Mouse (Mus musculus): ENCODE measurements around the gene Iqcc. TPM values are rescaled to one million over a fixed set of nuclear protein-coding genes. Genes with fewer than 3 reads are reported as not detected.

The Iqcc gene
- polyA plus RNA-seq, 1 experiment: 10.8 TPM

DNA sequence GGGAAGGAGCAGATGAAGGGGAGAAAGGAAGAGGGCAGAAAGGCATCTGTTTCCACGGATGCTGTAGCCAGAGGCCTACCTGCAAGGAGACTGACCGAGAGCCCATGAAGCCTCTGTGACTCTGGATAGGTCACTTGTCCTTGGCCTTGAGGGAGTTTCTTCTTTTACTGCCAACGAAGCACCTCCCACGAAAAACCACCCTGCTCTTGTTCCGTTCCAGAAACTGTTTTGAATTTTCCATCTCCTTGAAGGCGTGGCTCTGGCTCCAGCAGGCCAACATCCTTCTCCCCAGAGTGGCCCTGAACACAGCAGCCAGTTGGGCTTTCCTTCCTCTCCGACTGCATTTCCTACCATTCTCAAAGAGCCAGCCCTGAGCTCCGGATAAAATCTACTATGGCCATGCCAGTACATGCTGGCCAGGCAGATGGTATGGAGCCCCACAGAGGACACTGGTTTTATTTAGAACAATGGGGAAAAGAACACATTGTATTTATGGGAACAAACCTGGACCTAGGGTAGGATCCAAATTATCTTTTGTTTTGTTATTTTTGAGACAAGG, 2.5 kb upstream of the Iqcc start:
- H3K4me3 ChIP-seq (ENCODE audit: insufficient read depth, poor library complexity, severe bottlenecking): no peak overlapping the region
- H3K27me3 ChIP-seq (ENCODE audit: control insufficient read depth, insufficient read depth, insufficient read length): no peaks in the 10 kb centered on the region
- TF ChIP-seq CTCF (IDR thresholded peaks at IDR 0.05; ENCODE audit: control insufficient read depth, insufficient read depth, insufficient read length): no peak
- TF ChIP-seq USF1 (IDR thresholded peaks at IDR 0.05; ENCODE audit: low read depth): no peak
- no peak for TF ChIP-seq CEBPB (IDR thresholded peaks at IDR 0.05; ENCODE audit: low read depth)
- no peak for TF ChIP-seq MYOD1 (IDR thresholded peaks at IDR 0.05; ENCODE audit: control insufficient read depth, insufficient read length, low read depth)
- TF ChIP-seq MAX (IDR thresholded peaks at IDR 0.05): no peak
- peaks cover 12% of the 10 kb centered on the region for H3K36me3 ChIP-seq (ENCODE audit: control insufficient read depth, insufficient read depth)
- H3K79me3 ChIP-seq (ENCODE audit: low read depth): peaks cover 4% of the 10 kb centered on the region
- H3ac ChIP-seq (ENCODE audit: control insufficient read depth, insufficient read length, low read depth): no peak overlapping the region
- peaks cover 8% of the 10 kb centered on the region for H3K79me2 ChIP-seq (ENCODE audit: control insufficient read depth, insufficient read depth)

DNA sequence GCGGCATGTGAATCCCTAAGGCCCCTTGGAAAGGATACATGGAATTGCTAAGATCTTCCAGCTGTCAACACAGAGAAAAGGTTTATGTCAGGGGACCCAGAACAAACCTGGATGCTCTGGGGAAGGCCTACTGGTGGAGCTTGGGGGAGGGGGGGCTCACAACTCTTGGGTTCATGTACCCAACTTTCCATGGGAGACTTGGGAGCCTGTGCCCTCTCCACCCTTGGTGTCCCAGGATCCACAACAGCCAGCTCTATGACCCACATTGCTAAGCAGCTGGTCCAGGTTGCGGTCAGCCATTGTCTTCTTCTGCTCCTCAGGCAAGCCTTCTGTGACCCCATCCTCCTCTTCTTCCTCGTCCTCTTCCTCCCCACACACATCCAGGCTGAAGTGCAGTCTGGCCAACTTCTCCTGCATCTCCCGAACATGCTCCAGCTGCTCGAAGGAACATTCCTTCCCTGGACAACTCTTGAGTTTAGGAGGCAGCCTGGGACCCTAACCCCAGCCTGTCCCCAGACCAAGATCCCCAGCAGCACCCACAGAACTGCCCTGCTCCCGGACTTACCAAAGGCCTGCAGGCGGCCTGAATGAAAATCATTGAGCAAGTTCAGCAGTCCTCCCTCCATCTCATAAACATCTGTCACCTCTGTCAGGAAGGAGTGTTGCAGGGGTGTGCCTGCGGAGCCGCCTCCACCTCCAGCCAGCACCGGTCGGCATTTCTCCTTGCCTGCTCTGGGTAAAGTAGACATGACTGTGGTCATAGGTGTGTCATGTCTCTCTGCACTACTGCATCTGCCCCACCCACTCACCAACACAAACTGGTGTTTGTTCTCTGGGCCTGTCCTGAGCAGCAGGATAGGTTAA, 1.8 kb upstream of the Iqcc start:
- Histone ChIP-seq H3K27me3 (ENCODE audit: control insufficient read depth, insufficient read depth, insufficient read length) (no peaks in the 10 kb centered on the region), H3K79me3 (ENCODE audit: low read depth) (peaks cover 4% of the 10 kb centered on the region), H3K4me3 (ENCODE audit: insufficient read depth, poor library complexity, severe bottlenecking) (no peak overlapping the region), H3K36me3 (ENCODE audit: control insufficient read depth, insufficient read depth) (peaks cover 12% of the 10 kb centered on the region), H3ac (ENCODE audit: control insufficient read depth, insufficient read length, low read depth) (no peak overlapping the region), H3K79me2 (ENCODE audit: control insufficient read depth, insufficient read depth) (peaks cover 8% of the 10 kb centered on the region)
- TF ChIP-seq CTCF (IDR thresholded peaks at IDR 0.05; ENCODE audit: control insufficient read depth, insufficient read depth, insufficient read length) (no peak), MYOG (IDR thresholded peaks at IDR 0.05; ENCODE audit: control insufficient read depth, extremely low read depth, insufficient read length) (no peak), MAX (IDR thresholded peaks at IDR 0.05) (no peak), CEBPB (IDR thresholded peaks at IDR 0.05; ENCODE audit: low read depth) (no peak), USF1 (IDR thresholded peaks at IDR 0.05; ENCODE audit: low read depth) (no peak), MYOD1 (IDR thresholded peaks at IDR 0.05; ENCODE audit: control insufficient read depth, insufficient read length, low read depth) (no peak), FOSL1 (IDR thresholded peaks at IDR 0.05; ENCODE audit: insufficient read depth, low read length, poor library complexity, severe bottlenecking) (no peak)

DNA sequence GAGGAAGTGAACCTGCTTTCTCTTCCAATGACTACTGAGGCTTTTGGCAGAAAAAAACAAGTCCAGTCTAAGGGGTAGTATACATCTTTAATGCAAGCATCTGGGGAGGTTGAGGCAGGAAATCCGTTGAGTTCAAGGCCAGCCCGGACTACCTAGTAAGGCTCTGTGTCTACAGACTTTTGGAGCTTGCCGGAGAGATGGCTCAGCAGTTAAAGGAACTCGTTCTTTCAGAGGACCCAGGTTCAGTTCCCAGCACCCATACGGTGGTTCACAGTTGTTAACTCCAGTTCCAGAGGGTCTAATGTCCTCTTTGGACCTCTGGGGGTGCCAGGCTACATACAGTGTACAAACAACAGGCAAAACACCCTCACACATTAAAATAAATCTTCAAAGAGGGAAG, 868 bp downstream of the Iqcc start:
- H3K79me2 ChIP-seq (ENCODE audit: control insufficient read depth, insufficient read depth): peaks cover 8% of the 10 kb centered on the region
- H3K27me3 ChIP-seq (ENCODE audit: control insufficient read depth, insufficient read depth, insufficient read length): no peaks in the 10 kb centered on the region
- peaks cover 12% of the 10 kb centered on the region for H3K36me3 ChIP-seq (ENCODE audit: control insufficient read depth, insufficient read depth)
- no peak overlapping the region for H3ac ChIP-seq (ENCODE audit: control insufficient read depth, insufficient read length, low read depth)
- TF ChIP-seq CTCF (IDR thresholded peaks at IDR 0.05; ENCODE audit: control insufficient read depth, insufficient read depth, insufficient read length) (no peak), MAX (IDR thresholded peaks at IDR 0.05) (no peak), FOSL1 (IDR thresholded peaks at IDR 0.05; ENCODE audit: insufficient read depth, low read length, poor library complexity, severe bottlenecking) (no peak), USF1 (IDR thresholded peaks at IDR 0.05; ENCODE audit: low read depth) (no peak), CEBPB (IDR thresholded peaks at IDR 0.05; ENCODE audit: low read depth) (no peak), MYOG (IDR thresholded peaks at IDR 0.05; ENCODE audit: control insufficient read depth, extremely low read depth, insufficient read length) (no peak), MYOD1 (IDR thresholded peaks at IDR 0.05; ENCODE audit: control insufficient read depth, insufficient read length, low read depth) (no peak)
- peak overlapping the region; percentile 63 for H3K4me3 ChIP-seq (ENCODE audit: insufficient read depth, poor library complexity, severe bottlenecking)
- peaks cover 4% of the 10 kb centered on the region for H3K79me3 ChIP-seq (ENCODE audit: low read depth)

DNA sequence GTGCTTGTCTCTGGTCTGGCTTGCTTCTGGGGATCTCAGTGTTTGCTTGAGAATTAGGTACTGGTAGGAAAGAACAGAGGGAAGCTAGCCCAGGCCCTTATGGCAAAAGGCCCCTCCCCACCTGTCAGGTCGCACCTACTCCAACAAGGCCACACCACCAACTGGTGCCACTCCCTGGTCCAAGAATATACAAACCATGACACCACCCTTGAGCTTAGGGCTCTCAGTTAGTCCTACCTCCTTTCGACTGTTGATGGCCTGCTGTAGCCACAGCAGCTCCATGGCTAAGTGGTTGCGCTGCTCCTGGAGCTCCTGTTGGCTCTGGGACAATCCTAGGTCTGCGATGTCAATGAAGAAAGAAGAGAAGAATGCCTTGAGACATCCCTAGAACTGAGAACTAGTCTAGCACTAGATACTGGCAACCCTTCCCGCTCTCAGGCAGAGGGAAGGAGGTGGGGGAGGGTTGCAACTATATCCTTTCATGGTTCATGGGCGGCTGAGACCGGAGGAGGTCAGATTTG, 1.7 kb downstream of the Iqcc start:
- no peak overlapping the region for H3ac ChIP-seq (ENCODE audit: control insufficient read depth, insufficient read length, low read depth)
- H3K79me2 ChIP-seq (ENCODE audit: control insufficient read depth, insufficient read depth): peaks cover 8% of the 10 kb centered on the region
- peaks cover 12% of the 10 kb centered on the region for H3K36me3 ChIP-seq (ENCODE audit: control insufficient read depth, insufficient read depth)
- no peak overlapping the region for H3K4me3 ChIP-seq (ENCODE audit: insufficient read depth, poor library complexity, severe bottlenecking)
- no peak for TF ChIP-seq CTCF (IDR thresholded peaks at IDR 0.05; ENCODE audit: control insufficient read depth, insufficient read depth, insufficient read length)
- TF ChIP-seq FOSL1 (IDR thresholded peaks at IDR 0.05; ENCODE audit: insufficient read depth, low read length, poor library complexity, severe bottlenecking): no peak
- no peak for TF ChIP-seq MYOD1 (IDR thresholded peaks at IDR 0.05; ENCODE audit: control insufficient read depth, insufficient read length, low read depth)
- no peak for TF ChIP-seq USF1 (IDR thresholded peaks at IDR 0.05; ENCODE audit: low read depth)
- TF ChIP-seq MYOG (IDR thresholded peaks at IDR 0.05; ENCODE audit: control insufficient read depth, extremely low read depth, insufficient read length): no peak
- no peak for TF ChIP-seq CEBPB (IDR thresholded peaks at IDR 0.05; ENCODE audit: low read depth)
- no peak for TF ChIP-seq MAX (IDR thresholded peaks at IDR 0.05)
- no peaks in the 10 kb centered on the region for H3K27me3 ChIP-seq (ENCODE audit: control insufficient read depth, insufficient read depth, insufficient read length)
- peaks cover 4% of the 10 kb centered on the region for H3K79me3 ChIP-seq (ENCODE audit: low read depth)

DNA sequence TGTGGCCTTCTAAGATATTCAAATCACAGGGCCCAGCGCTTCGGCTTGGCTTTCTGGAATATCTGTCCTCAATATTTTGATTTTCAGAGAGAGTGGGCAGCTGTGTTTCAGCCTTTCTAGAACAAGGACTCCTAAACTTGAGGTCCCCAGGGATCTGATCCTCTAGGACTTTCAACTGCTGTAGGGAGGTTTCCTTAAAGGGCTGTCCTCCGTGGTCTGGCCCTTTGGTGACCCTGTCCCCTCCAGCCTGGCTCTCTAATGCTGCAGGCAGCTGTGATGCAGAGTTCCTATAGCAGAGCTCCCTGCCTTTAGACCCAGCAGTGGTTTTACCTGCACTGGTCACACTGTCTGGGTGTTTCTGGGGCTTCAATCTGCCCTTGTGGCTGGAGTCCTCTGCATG, 2.3 kb downstream of the Iqcc start:
- H3K4me3 ChIP-seq (ENCODE audit: insufficient read depth, poor library complexity, severe bottlenecking): no peak overlapping the region
- no peaks in the 10 kb centered on the region for H3K27me3 ChIP-seq (ENCODE audit: control insufficient read depth, insufficient read depth, insufficient read length)
- peaks cover 4% of the 10 kb centered on the region for H3K79me3 ChIP-seq (ENCODE audit: low read depth)
- peaks cover 8% of the 10 kb centered on the region for H3K79me2 ChIP-seq (ENCODE audit: control insufficient read depth, insufficient read depth)
- TF ChIP-seq CEBPB (IDR thresholded peaks at IDR 0.05; ENCODE audit: low read depth): no peak
- H3ac ChIP-seq (ENCODE audit: control insufficient read depth, insufficient read length, low read depth): no peak overlapping the region
- peaks cover 12% of the 10 kb centered on the region for H3K36me3 ChIP-seq (ENCODE audit: control insufficient read depth, insufficient read depth)
